Mouse (Mus musculus) embryonic fibroblast, embryonic 13.5 days (primary cell): ENCODE measurements around the gene Tctex1d2.

ENCODE experiments used
- CTCF ChIP-seq: IDR thresholded peaks from 2 replicates; pipeline ENCODE4 v1.5.1; 2011; ENCODE audit warnings: mild to moderate bottlenecking, control low read depth, low read length, moderate library complexity, borderline replicate concordance; ENCODE audit not compliant: insufficient read depth
- POLR2A ChIP-seq: IDR thresholded peaks from 2 replicates; pipeline ENCODE4 v1.6.1; 2011; ENCODE audit warnings: low read depth, mild to moderate bottlenecking, control low read depth, low read length, moderate library complexity

DNA sequence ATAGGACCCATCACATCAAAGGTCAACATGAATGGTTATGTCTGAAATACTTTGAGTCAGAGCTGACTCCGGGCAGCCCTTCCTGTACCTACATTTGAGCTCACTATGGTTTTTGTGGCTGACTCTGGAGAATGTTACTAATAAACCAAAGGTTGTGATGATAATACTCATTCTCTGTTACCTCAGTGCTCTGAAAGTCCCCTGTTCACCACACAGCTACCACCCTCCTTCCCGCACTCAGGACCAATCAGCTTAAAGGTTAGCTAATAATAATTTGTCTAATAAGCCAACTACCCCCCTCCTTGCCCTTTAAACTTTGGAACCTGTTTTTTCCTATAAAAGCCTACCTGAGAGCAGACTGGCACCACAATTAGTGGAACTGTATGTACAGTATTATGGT is 39.9 kb upstream of the Tctex1d2 start:
- TF ChIP-seq POLR2A = no peak
- no peak for TF ChIP-seq CTCF
